Mouse (Mus musculus) forebrain, postnatal 0 days (tissue): Measurements from ENCODE around the gene Rasa3. TPM values are rescaled to one million over a fixed set of nuclear protein-coding genes. Genes with fewer than 3 reads are reported as not detected.

Experiments used
- ATAC-seq: fragments of 200-750 bp; cut with Nextera tagmentation; 2 replicates; pipeline ENCODE4 v1.8.0; 2017; ENCODE audit warnings: mild to moderate bottlenecking, moderate library complexity
- DNase-seq: peaks from one replicate; pipeline ENCODE4 v3.0.0-alpha.2; 2015
- H3K27ac ChIP-seq: fragments of 300-500 bp; sonication (generic); 2 replicates; pipeline ENCODE4 v1.5.1; 2014; ENCODE audit warnings: low read depth, mild to moderate bottlenecking, antibody characterized with exemption, low read length, moderate library complexity, mixed read lengths
- H3K27me3 ChIP-seq: fragments of 300-500 bp; sonication (generic); 2 replicates; pipeline ENCODE4 v1.6.1; 2014; ENCODE audit warnings: mild to moderate bottlenecking, low read length, mixed read lengths; ENCODE audit not compliant: insufficient read depth
- H3K36me3 ChIP-seq: fragments of 300-500 bp; sonication (generic); 2 replicates; pipeline ENCODE4 v1.6.1; 2014; ENCODE audit warnings: mild to moderate bottlenecking, moderate library complexity; ENCODE audit not compliant: insufficient read depth
- H3K4me1 ChIP-seq: fragments of 300-500 bp; sonication (generic); 2 replicates; pipeline ENCODE4 v1.6.1; 2014; ENCODE audit warnings: antibody characterized with exemption; ENCODE audit not compliant: insufficient read depth
- H3K4me2 ChIP-seq: fragments of 300-500 bp; sonication (generic); 2 replicates; pipeline ENCODE4 v1.6.1; 2014; ENCODE audit warnings: low read depth, mild to moderate bottlenecking, moderate library complexity
- H3K4me3 ChIP-seq: fragments of 300-500 bp; sonication (generic); 2 replicates; pipeline ENCODE4 v1.5.1; 2014; ENCODE audit warnings: low read depth, low read length, mixed read lengths
- H3K9ac ChIP-seq: fragments of 300-500 bp; sonication (generic); 2 replicates; pipeline ENCODE4 v1.6.1; 2014; ENCODE audit warnings: mild to moderate bottlenecking
- H3K9me3 ChIP-seq: fragments of 300-500 bp; sonication (generic); 2 replicates; pipeline ENCODE4 v1.6.1; 2016; ENCODE audit warnings: low read length
- CTCF ChIP-seq: sonication (generic); IDR thresholded peaks from 2 replicates; pipeline ENCODE4 v1.5.1; 2016; ENCODE audit warnings: antibody characterized with exemption, control low read depth, low read depth
- WGBS: fragments of 180-500 bp; shearing (Covaris S2); extraction: QIAGEN DNeasy Blood & Tissue Kit; methylation state at CpG from one replicate; pipeline ENCODE4 v1.1.7; 2014; 5-methylcytosine and 5-hydroxymethylcytosine counted together
- polyA plus RNA-seq: library from polyadenylated mRNA; unstranded; fragments of >200 nt; fragmentation: Nextera tagmentation; extraction: Ambion mirVana; gene quantifications from 2 replicates; pipeline ENCODE4 v1.2.1, GENCODE M21; 2015
- total RNA-seq: library from RNA; depleted of rRNA; stranded (reverse); fragments of >200 nt; gene quantifications from 2 replicates; pipeline ENCODE4 v1.2.3, GENCODE M21; 2014

Rasa3 gene
- total and polyA plus RNA-seq, 2 experiments from 2014 or later, result 24.3 to 49.7 TPM

DNA sequence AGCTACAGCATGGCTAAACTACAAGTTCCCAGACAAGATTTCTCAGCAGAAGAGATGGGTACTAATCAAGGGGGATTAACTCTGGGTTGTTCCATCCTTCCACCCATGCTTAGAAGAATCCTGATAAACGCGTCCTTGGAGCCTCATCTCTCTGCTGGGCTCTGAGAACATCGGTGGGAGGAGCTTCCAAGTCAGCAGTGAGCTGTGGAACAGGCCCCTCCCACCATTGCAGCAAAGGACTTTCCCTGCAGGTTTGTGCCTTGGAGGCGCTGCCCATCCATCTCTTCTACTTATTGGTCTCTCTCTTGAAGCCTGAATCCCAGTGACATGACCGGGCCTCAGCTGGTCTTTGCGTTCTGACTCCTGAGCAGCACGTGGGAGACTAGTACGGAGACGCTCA is 36.2 kb downstream of the Rasa3 start:
- Histone ChIP-seq H3K36me3 (no peaks in the 10 kb centered on the region), H3K4me1 (peaks cover 13% of the 10 kb centered on the region), H3K27ac (peak overlapping the region; percentile 79), H3K4me3 (no peak overlapping the region), H3K27me3 (no peaks in the 10 kb centered on the region), H3K9ac (no peak overlapping the region), H3K4me2 (no peak overlapping the region), H3K9me3 (no peaks in the 10 kb centered on the region)
- ATAC-seq (no peak; the same call in 1 of the 2 replicates), DNase-seq (no peak)
- WGBS, result 68% methylated on average over 9 of the region's 9 CpGs
- TF ChIP-seq CTCF, result no peak

DNA sequence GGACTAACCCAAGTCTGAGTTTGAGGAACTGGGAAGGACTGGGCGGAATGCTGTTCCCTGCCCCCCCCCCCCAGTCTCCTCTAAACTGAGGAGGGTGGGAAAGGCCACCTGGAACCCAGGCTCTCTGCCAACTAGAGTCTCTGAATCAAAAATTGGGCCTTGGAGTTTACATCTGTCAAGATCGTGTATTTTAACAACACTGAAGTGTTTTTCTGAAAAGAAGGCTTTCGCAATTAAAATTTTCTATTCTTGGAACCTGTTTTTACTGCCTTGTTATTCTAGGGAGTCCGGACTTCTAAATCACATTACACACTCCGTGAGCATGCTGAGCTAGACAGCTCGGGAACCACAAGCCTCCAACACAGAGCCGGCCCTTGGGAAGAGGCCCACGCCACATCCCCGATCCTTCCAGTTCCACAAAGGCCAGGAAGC is 36.9 kb downstream of the Rasa3 start:
- no peak overlapping the region for H3K4me3 ChIP-seq
- DNase-seq (peak; percentile 56), ATAC-seq (peak; percentile 83)
- no peaks in the 10 kb centered on the region for H3K36me3 ChIP-seq
- peak overlapping the region; percentile 79 for H3K27ac ChIP-seq
- TF ChIP-seq CTCF, result no peak
- H3K4me2 ChIP-seq, result no peak overlapping the region
- 16% methylated on average over 9 of the region's 9 CpGs for WGBS
- H3K9ac ChIP-seq, result 0 out of 2 replicates have a peak overlapping the region, but pooled peaks have one; percentile 31
- peaks cover 13% of the 10 kb centered on the region for H3K4me1 ChIP-seq
- H3K9me3 ChIP-seq, result no peaks in the 10 kb centered on the region
- H3K27me3 ChIP-seq, result no peaks in the 10 kb centered on the region

DNA sequence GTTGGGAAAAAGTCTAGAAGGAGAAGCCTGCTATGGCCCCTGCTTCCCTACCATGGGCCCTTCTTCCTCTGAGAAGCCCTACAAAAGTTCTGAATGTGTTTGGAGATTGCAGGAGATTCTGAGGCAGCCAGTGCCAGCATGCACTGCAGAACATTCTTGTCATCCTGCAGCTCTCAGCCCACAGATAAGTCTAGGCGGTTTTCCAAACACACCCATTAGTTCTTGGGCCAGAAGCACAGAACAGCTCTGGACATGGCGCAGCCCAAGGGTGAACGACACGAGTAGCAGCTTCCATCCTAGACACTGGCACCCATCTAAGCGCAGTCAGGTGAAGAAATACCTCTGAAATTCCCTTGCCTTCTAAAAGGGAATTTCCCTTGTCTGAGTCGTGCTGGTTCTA is 44.3 kb downstream of the Rasa3 start:
- no peak overlapping the region for H3K4me3 ChIP-seq
- no peak overlapping the region for H3K4me2 ChIP-seq
- H3K27me3 ChIP-seq, result no peaks in the 10 kb centered on the region
- no peaks in the 10 kb centered on the region for H3K4me1 ChIP-seq
- no peaks in the 10 kb centered on the region for H3K36me3 ChIP-seq
- DNase-seq (no peak), ATAC-seq (no peak)
- 94% methylated on average over 6 of the region's 6 CpGs for WGBS
- H3K9me3 ChIP-seq, result peaks cover 5% of the 10 kb centered on the region; the same call in 1 of the 2 replicates
- TF ChIP-seq CTCF, result no peak
- no peak overlapping the region for H3K9ac ChIP-seq
- no peak overlapping the region for H3K27ac ChIP-seq

DNA sequence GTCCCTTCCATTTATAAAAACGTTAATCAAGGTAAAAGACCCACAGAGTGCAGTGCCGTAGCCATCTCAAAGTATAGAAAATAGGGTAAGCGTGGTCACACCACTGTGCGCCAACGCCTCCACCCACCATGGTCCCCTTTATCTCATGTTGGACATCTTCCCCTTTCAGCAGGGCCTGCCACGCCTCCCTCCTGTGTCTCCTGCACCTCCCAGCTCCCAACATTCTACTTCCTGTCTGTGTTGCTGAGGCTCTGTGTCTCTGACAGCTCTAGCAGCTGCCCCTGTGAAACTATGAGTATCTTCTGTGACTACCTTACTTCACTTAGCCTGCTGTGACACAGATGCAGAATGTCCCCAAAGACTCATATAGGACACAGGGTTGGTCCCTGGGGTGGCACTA is 45.1 kb downstream of the Rasa3 start:
- H3K27ac ChIP-seq, result no peak overlapping the region
- no peak for TF ChIP-seq CTCF
- no peaks in the 10 kb centered on the region for H3K36me3 ChIP-seq
- no peak overlapping the region for H3K4me2 ChIP-seq
- WGBS, result 93% methylated on average over 6 of the region's 6 CpGs
- no peaks in the 10 kb centered on the region for H3K27me3 ChIP-seq
- no peak overlapping the region for H3K9ac ChIP-seq
- no peak for ATAC-seq
- no peak for DNase-seq
- peaks cover 5% of the 10 kb centered on the region; the same call in 1 of the 2 replicates for H3K9me3 ChIP-seq
- H3K4me3 ChIP-seq, result no peak overlapping the region
- H3K4me1 ChIP-seq, result no peaks in the 10 kb centered on the region

DNA sequence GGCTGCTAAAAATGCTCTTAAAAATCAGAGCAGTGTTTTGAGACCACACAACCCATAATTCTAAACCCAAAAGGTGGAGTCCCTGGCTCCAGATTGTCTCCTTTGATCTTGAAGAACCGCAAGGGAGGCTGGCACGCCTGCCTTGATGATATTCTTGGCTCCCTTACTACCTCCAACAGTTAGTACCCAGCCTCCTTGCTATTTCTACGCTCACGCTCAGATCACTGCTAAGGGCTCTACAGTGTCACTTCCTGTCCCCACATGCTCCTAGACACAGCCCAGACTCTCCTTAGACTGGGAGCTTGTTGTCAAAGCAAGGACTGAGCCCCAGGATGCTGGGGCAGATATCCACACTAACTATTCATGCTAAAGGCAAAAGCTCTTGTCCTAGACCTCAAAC is 46.6 kb downstream of the Rasa3 start:
- Histone ChIP-seq H3K4me2 (no peak overlapping the region), H3K27ac (no peak overlapping the region), H3K36me3 (no peaks in the 10 kb centered on the region), H3K4me3 (no peak overlapping the region), H3K9me3 (peaks cover 5% of the 10 kb centered on the region; the same call in 1 of the 2 replicates), H3K4me1 (no peaks in the 10 kb centered on the region), H3K9ac (no peak overlapping the region), H3K27me3 (no peaks in the 10 kb centered on the region)
- ATAC-seq, result no peak
- no peak for DNase-seq
- 77% methylated on average over 4 of the region's 4 CpGs for WGBS
- no peak for TF ChIP-seq CTCF

DNA sequence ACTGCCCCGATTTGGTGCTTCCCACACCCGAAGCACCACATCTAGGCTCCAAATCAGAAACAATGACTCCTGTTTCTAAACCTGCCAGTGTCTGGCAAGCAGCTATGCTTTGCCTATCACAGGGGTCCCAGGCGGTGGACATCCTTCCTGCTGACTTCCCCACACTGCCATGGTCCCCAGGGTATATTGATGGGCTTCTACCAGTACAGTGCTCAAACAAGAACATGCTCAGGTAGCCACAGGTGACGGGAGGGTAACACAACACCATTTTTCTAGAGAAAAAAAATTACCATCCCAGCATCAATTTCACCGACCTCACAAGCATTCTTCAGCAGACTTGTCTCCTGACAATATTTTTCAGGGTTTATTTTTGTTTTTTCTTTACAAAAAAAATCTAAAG is 47.2 kb downstream of the Rasa3 start:
- H3K4me3 ChIP-seq, result no peak overlapping the region
- H3K4me2 ChIP-seq, result no peak overlapping the region
- no peak overlapping the region for H3K27ac ChIP-seq
- no peak overlapping the region for H3K9ac ChIP-seq
- ATAC-seq, result no peak
- no peak for DNase-seq
- H3K27me3 ChIP-seq, result no peaks in the 10 kb centered on the region
- 76% methylated on average over 5 of the region's 5 CpGs for WGBS
- H3K9me3 ChIP-seq, result peaks cover 5% of the 10 kb centered on the region; the same call in 1 of the 2 replicates
- H3K4me1 ChIP-seq, result no peaks in the 10 kb centered on the region
- H3K36me3 ChIP-seq, result no peaks in the 10 kb centered on the region
- TF ChIP-seq CTCF, result no peak

DNA sequence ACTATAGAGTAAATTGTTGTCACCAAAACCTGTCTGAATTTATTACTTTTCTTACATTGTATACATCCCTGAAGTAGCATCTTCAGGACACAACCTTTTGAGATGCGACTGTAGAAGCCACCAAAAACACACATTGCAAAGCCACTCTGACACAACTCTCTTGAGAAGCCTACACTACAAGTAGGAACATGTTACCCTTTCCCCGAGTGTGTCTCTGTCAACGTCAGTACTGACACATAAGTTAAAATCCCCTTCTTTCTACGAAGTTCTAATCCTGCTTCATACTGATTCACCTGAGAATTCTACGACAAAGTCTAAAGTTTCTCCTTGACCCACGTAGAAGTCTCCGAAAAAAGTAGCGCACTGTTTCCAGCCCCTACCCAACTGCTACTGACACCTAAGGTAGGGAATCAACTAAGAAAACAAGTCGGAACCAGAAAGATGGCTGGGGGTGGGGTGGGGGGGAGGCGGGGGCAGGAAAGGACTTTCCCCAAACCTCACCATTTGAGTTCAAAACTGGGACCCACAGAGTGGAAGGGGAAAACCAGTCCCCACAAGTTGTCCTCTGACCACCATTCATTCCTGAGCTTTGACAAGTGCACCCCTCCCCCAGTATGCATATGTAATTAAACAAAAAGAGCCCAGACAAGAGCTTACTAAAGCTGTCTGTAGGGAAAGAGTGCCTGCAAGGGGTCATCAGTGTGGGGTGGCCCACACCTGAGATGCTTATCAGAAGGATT is 47.9 kb downstream of the Rasa3 start:
- WGBS, result 89% methylated on average over 10 of the region's 10 CpGs
- DNase-seq (no peak), ATAC-seq (no peak)

More for the DNA sequence above, 47.9 kb downstream of the Rasa3 start:
- Histone ChIP-seq H3K9me3 (peaks cover 5% of the 10 kb centered on the region; the same call in 1 of the 2 replicates), H3K4me3 (no peak overlapping the region), H3K27me3 (no peaks in the 10 kb centered on the region), H3K36me3 (no peaks in the 10 kb centered on the region), H3K27ac (no peak overlapping the region), H3K4me1 (peaks cover 5% of the 10 kb centered on the region), H3K4me2 (no peak overlapping the region), H3K9ac (no peak overlapping the region)
- no peak for TF ChIP-seq CTCF
